Mouse (Mus musculus) cortical plate, adult 2 months (tissue): ENCODE measurements around the gene Vsnl1.

Source experiments
- CTCF ChIP-seq: fragments of 200-500 bp; IDR thresholded peaks from 2 replicates; pipeline ENCODE4 v1.5.1; 2011; ENCODE audit warnings: mild to moderate bottlenecking, control low read depth, low read length; ENCODE audit not compliant: insufficient read depth; ENCODE audit errors: extremely low read depth
- POLR2A ChIP-seq: fragments of 200-500 bp; IDR thresholded peaks from 2 replicates; pipeline ENCODE4 v1.6.1; 2011; ENCODE audit warnings: mild to moderate bottlenecking, low read length, control low read depth; ENCODE audit not compliant: insufficient read depth; ENCODE audit errors: extremely low read depth

DNA sequence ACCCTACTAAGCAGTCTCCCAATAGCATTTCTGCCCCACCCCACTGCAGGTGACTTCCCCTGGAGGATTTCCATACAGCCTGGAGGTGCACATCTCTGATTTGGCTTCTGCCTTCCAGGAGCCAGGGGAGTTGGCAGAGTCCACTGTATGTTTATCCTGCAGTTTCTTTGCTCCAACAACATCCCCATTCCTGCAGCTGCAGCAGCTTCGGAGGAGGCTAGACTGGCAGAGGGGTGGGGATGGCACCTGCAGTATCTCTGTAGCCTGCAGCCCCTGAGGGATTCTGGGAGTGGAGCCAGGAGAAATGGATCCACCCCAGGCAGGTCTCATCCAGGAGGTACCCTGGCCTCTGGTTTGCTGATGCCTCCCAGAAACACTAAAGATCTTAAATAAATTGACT is 2.7 kb downstream of the Vsnl1 start:
- no peak for TF ChIP-seq CTCF
- TF ChIP-seq POLR2A = no peak
